Mouse (Mus musculus) limb, embryonic 15.5 days (tissue): Measurements from ENCODE around the gene 2900011O08Rik. TPM values are rescaled to one million over a fixed set of nuclear protein-coding genes. Genes with fewer than 3 reads are reported as not detected.

Experiments
- microRNA-seq: library from miRNA; unstranded; fragments of <30 nt; microRNA quantifications from one replicate; pipeline ENCODE4, GENCODE M21; 2016
- polyA plus RNA-seq: library from polyadenylated mRNA; unstranded; fragments of >200 nt; fragmentation: Nextera tagmentation; extraction: Ambion mirVana; gene quantifications from 2 replicates; pipeline ENCODE4 v1.2.1, GENCODE M21; 2015

The 2900011O08Rik gene
- polyA plus RNA-seq, 1 experiment from 2014 or later: 1.4 TPM

Small RNA genes within 50 kb of the gene (microRNA-seq; reads per million reads assigned to microRNA genes)
- gene Gm27671: 0.61 reads per million

Other genes starting within 250 kb of the 2900011O08Rik start
- gene Rrn3, start 205.9 kb upstream of the 2900011O08Rik start, polyA plus RNA-seq: 56.0 and 59.2 TPM in 2 replicates
- gene Ntan1, start 167.8 kb upstream of the 2900011O08Rik start, polyA plus RNA-seq: 189 and 192 TPM in 2 replicates
- gene Pdxdc1, start 83.5 kb upstream of the 2900011O08Rik start, polyA plus RNA-seq: 105 and 118 TPM in 2 replicates
- 6.3 and 7.7 TPM in 2 replicates for gene Mpv17l, start 83.4 kb upstream of the 2900011O08Rik start, polyA plus RNA-seq
- not detected in 2 replicates for gene Ifitm7, start 284 bp downstream of the 2900011O08Rik start, polyA plus RNA-seq
- gene Nde1, start 176.7 kb downstream of the 2900011O08Rik start, polyA plus RNA-seq: 96.4 and 100 TPM in 2 replicates
- gene Marf1, start 176.7 kb downstream of the 2900011O08Rik start, polyA plus RNA-seq: 14.5 and 17.7 TPM in 2 replicates